Mouse (Mus musculus): ENCODE measurements at regions not wholly inside any gene's neighbourhood (a gene's known extent, or its start where the extent isn't known, plus 50 kb on each side); places are given as distances from the start of the nearest gene placed in this dataset.

DNA sequence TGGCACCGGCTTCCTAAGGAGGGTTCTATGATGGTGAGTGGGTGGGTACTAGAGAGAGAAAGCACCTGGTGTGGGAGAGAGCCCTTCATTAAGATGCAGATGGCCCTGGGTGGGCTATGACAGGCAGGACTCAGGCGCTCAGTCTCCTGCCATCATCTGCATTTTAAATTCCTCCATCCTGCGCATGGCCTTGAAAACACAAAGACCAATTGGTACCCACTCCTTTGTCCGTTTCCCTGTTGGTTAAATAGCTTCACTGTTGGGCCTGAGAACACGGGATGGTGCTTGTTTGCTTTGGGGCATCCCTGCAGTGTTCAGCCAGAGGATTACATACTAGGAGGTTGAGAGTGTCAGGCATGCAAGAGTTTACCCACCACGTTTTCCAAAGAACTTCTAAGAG lies 314.9 kb downstream of the Gm11011 start:
- no peak overlapping the region for H3K27ac ChIP-seq

DNA sequence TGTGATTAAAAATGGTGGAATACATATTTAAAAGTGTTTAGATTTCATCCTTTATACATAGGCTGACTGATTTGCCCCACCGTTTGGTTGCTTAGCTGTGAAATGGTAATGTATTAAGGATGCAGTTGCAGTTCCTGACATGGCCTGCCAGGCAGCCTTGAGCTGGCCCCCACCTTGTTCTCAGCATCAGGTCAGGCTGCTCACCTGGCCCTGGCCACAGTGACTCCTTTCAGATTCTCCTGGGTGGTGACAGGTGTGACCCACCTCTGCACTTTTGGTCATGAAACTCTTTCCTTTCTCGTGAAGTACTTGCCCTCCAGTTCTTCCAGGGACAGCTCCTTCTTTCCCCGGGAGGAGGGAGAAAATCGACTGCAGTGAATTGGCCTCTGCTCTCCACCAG lies 315.5 kb downstream of the Gm11011 start:
- Histone ChIP-seq H3K9me3 (ENCODE audit: control insufficient read depth, low read length) (no peaks in the 10 kb centered on the region), H3K4me3 (ENCODE audit: insufficient read depth in 1 of 2, low read depth in 2 of 2, low read length in 2 of 2) (no peak overlapping the region), H3K4me2 (ENCODE audit: low read depth) (no peak overlapping the region), H3K27me3 (ENCODE audit: control insufficient read depth, insufficient read depth, low read length) (no peaks in the 10 kb centered on the region), H3K9ac (replicated peaks) (no peak overlapping the region), H3K36me3 (replicated peaks; ENCODE audit: control insufficient read depth, insufficient read depth, low read depth) (no peaks in the 10 kb centered on the region), H3K4me1 (replicated peaks; ENCODE audit: control insufficient read depth in 2 of 2, insufficient read depth in 2 of 2, low read length in 1 of 2) (no peaks in the 10 kb centered on the region), H3K27ac (no peak overlapping the region)
- DNase-seq (ENCODE audit: low read depth in 3 of 3, low spot score in 3 of 3) (no peak), ATAC-seq (ENCODE audit: insufficient read depth) (no peak)
- 34% methylated on average over 4 of the region's 4 CpGs for WGBS (ENCODE audit: insufficient replicate concordance)
- TF ChIP-seq CTCF (IDR thresholded peaks at IDR 0.05; ENCODE audit: low read depth) (no peak), EP300 (IDR thresholded peaks at IDR 0.05; ENCODE audit: low read depth) (no peak)

More for the DNA sequence above, 314.9 kb downstream of the Gm11011 start:
- Histone ChIP-seq H3K4me3 (ENCODE audit: insufficient read depth in 1 of 2, low read depth in 2 of 2, low read length in 2 of 2) (no peak overlapping the region), H3K27me3 (ENCODE audit: control insufficient read depth, insufficient read depth, low read length) (no peaks in the 10 kb centered on the region), H3K9ac (replicated peaks) (no peak overlapping the region), H3K4me1 (replicated peaks; ENCODE audit: control insufficient read depth in 2 of 2, insufficient read depth in 2 of 2, low read length in 1 of 2) (no peaks in the 10 kb centered on the region), H3K9me3 (ENCODE audit: control insufficient read depth, low read length) (no peaks in the 10 kb centered on the region), H3K36me3 (replicated peaks; ENCODE audit: control insufficient read depth, insufficient read depth, low read depth) (no peaks in the 10 kb centered on the region), H3K4me2 (ENCODE audit: low read depth) (no peak overlapping the region)
- WGBS (ENCODE audit: insufficient replicate concordance): 30% methylated on average over 6 of the region's 6 CpGs
- TF ChIP-seq EP300 (IDR thresholded peaks at IDR 0.05; ENCODE audit: low read depth) (no peak), CTCF (IDR thresholded peaks at IDR 0.05; ENCODE audit: low read depth) (no peak)
- no peak for ATAC-seq (ENCODE audit: insufficient read depth)
- no peak for DNase-seq (ENCODE audit: low read depth in 3 of 3, low spot score in 3 of 3)

DNA sequence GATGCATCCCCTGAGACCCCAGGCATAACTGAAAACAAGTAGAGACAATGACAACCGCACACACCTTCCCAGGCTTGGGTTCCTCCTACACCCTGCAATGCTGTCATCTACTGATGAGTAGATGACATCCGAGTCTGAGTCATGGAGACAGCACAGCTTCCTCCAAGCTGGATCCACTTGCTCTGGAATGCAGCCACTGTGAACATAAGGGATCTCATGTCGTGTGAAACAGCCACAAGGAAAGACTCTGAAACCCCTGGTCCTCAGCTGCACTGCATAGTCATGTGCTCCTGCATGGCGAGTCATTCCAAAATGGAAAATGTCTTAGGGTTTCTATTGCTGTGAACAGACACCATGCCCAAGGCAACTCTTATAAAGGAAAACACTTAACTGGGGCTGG lies 305.2 kb upstream of the Zfp64 start:
- H3K9me3 ChIP-seq (ENCODE audit: control insufficient read depth, low read length): no peaks in the 10 kb centered on the region
- ATAC-seq (ENCODE audit: insufficient read depth) (no peak), DNase-seq (ENCODE audit: low read depth in 3 of 3, low spot score in 3 of 3) (no peak)
- TF ChIP-seq CTCF (IDR thresholded peaks at IDR 0.05; ENCODE audit: low read depth) (no peak), EP300 (IDR thresholded peaks at IDR 0.05; ENCODE audit: low read depth) (no peak)
- no peaks in the 10 kb centered on the region for H3K27me3 ChIP-seq (ENCODE audit: control insufficient read depth, insufficient read depth, low read length)
- no peak overlapping the region for H3K9ac ChIP-seq (replicated peaks)
- no peak overlapping the region for H3K27ac ChIP-seq
- whole genome bisulfite sequencing (ENCODE audit: insufficient replicate concordance): 54% methylated on average over 4 of the region's 4 CpGs
- H3K4me3 ChIP-seq (ENCODE audit: insufficient read depth in 1 of 2, low read depth in 2 of 2, low read length in 2 of 2): no peak overlapping the region
- no peak overlapping the region for H3K4me2 ChIP-seq (ENCODE audit: low read depth)
- no peaks in the 10 kb centered on the region for H3K4me1 ChIP-seq (replicated peaks; ENCODE audit: control insufficient read depth in 2 of 2, insufficient read depth in 2 of 2, low read length in 1 of 2)
- no peaks in the 10 kb centered on the region for H3K36me3 ChIP-seq (replicated peaks; ENCODE audit: control insufficient read depth, insufficient read depth, low read depth)

DNA sequence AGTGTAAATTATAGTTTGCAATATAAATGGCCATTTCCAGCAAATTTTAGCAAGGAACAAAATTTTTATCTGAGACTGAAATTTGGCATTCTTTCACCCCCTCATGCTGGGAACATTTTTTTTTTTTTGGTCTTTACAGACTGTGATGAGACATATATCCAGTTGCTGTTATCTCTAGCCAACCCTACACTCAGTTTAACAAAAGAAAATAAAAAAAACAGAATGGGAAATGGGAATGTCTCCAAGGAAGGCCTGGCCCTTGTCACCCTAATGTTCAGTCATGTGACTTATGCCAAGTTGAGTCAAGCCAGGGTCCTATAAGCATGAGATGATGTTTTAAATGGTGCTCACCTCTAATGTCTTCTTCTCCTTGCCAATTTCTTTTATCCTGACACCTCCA lies 289.2 kb upstream of the Zfp64 start:
- DNase-seq (ENCODE audit: low read depth in 3 of 3, low spot score in 3 of 3) (no peak), ATAC-seq (ENCODE audit: insufficient read depth) (no peak)
- no peak overlapping the region for H3K9ac ChIP-seq (replicated peaks)
- no peak for TF ChIP-seq CTCF (IDR thresholded peaks at IDR 0.05; ENCODE audit: low read depth)
- no peaks in the 10 kb centered on the region for H3K27me3 ChIP-seq (ENCODE audit: control insufficient read depth, insufficient read depth, low read length)
- H3K36me3 ChIP-seq (replicated peaks; ENCODE audit: control insufficient read depth, insufficient read depth, low read depth): no peaks in the 10 kb centered on the region
- no peak overlapping the region for H3K27ac ChIP-seq
- H3K9me3 ChIP-seq (ENCODE audit: control insufficient read depth, low read length): no peaks in the 10 kb centered on the region; the same call in none of the 2 replicates
- no peak overlapping the region for H3K4me3 ChIP-seq (ENCODE audit: insufficient read depth in 1 of 2, low read depth in 2 of 2, low read length in 2 of 2)
- no peaks in the 10 kb centered on the region for H3K4me1 ChIP-seq (replicated peaks; ENCODE audit: control insufficient read depth in 2 of 2, insufficient read depth in 2 of 2, low read length in 1 of 2)
- no peak overlapping the region for H3K4me2 ChIP-seq (ENCODE audit: low read depth)

DNA sequence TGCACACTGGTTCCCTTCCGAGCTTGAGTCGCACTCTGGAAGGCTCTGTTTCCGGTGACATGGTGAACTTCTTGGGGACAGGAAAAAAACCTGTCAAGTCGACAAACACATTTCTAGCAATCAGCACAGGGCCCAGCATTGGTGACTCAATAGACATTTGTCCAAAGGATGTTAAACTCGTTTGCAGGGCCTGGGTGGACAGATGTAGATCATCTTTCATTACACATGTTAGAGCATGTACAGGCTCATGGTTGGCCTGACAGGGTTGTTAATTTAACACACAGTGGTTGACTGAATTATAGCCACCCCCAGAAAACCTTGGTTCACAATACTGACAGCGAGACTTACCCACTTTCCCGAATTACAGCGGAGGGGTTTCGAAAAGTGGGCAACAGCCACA lies 288.6 kb upstream of the Zfp64 start:
- Histone ChIP-seq H3K4me3 (ENCODE audit: insufficient read depth in 1 of 2, low read depth in 2 of 2, low read length in 2 of 2) (no peak overlapping the region), H3K27me3 (ENCODE audit: control insufficient read depth, insufficient read depth, low read length) (no peaks in the 10 kb centered on the region), H3K4me2 (ENCODE audit: low read depth) (no peak overlapping the region), H3K4me1 (replicated peaks; ENCODE audit: control insufficient read depth in 2 of 2, insufficient read depth in 2 of 2, low read length in 1 of 2) (no peaks in the 10 kb centered on the region), H3K36me3 (replicated peaks; ENCODE audit: control insufficient read depth, insufficient read depth, low read depth) (no peaks in the 10 kb centered on the region), H3K27ac (no peak overlapping the region), H3K9me3 (ENCODE audit: control insufficient read depth, low read length) (no peaks in the 10 kb centered on the region; the same call in 1 of the 2 replicates), H3K9ac (replicated peaks) (no peak overlapping the region)
- DNase-seq (ENCODE audit: low read depth in 3 of 3, low spot score in 3 of 3) (no peak), ATAC-seq (ENCODE audit: insufficient read depth) (no peak)
- TF ChIP-seq CTCF (IDR thresholded peaks at IDR 0.05; ENCODE audit: low read depth) (no peak), EP300 (IDR thresholded peaks at IDR 0.05; ENCODE audit: low read depth) (no peak)
- WGBS (ENCODE audit: insufficient replicate concordance): 65% methylated on average over 9 of the region's 9 CpGs

DNA sequence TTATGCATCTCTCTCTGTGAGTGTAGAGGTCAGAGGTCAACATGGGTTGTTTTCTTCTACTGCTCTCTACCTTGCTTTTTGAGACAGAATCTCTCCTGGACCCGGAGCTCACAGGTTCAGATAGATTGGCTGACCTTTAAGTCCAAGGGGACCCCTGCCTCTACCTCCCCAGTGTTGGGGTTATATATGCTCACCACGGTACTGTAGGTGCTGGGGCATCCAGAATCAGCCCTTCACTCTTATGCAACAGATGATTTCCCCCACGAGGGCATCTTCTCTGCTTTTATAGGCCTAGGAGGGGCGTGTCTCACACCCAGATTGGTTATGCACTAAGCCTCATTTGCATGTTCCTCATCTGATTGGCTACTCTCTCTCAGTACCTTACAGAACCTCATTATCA lies 282.5 kb upstream of the Zfp64 start:
- 52% methylated on average over 4 of the region's 4 CpGs for WGBS (ENCODE audit: insufficient replicate concordance)
- Histone ChIP-seq H3K9me3 (ENCODE audit: control insufficient read depth, low read length) (no peaks in the 10 kb centered on the region; the same call in 1 of the 2 replicates), H3K9ac (replicated peaks) (no peak overlapping the region), H3K27me3 (ENCODE audit: control insufficient read depth, insufficient read depth, low read length) (no peaks in the 10 kb centered on the region), H3K36me3 (replicated peaks; ENCODE audit: control insufficient read depth, insufficient read depth, low read depth) (no peaks in the 10 kb centered on the region), H3K4me1 (replicated peaks; ENCODE audit: control insufficient read depth in 2 of 2, insufficient read depth in 2 of 2, low read length in 1 of 2) (no peaks in the 10 kb centered on the region), H3K4me3 (ENCODE audit: insufficient read depth in 1 of 2, low read depth in 2 of 2, low read length in 2 of 2) (no peak overlapping the region), H3K27ac (no peak overlapping the region), H3K4me2 (ENCODE audit: low read depth) (no peak overlapping the region)
- DNase-seq (ENCODE audit: low read depth in 3 of 3, low spot score in 3 of 3) (no peak), ATAC-seq (ENCODE audit: insufficient read depth) (no peak)
- no peak for TF ChIP-seq CTCF (IDR thresholded peaks at IDR 0.05; ENCODE audit: low read depth)
- no peak for TF ChIP-seq EP300 (IDR thresholded peaks at IDR 0.05; ENCODE audit: low read depth)
